Mouse (Mus musculus): ENCODE data around the gene Klhl23. TPM values are rescaled to one million over a fixed set of nuclear protein-coding genes. Genes with fewer than 3 reads are reported as not detected.
A peak's percentile ranks its signal among the peaks of the same experiment; 100 is the strongest.

Klhl23 gene
- polyA plus RNA-seq, 1 experiment from 2014 or later = 44.9 TPM

- Histone ChIP-seq H3K27me3 (replicated peaks; ENCODE audit: control insufficient read depth, insufficient read depth, low read length) (no peaks in the 10 kb centered on the region), H3K9ac (ENCODE audit: low read depth, low read length) (peak overlapping the region; percentile 85), H3K4me2 (peak overlapping the region; percentile 60), H3K27ac (ENCODE audit: low read depth, low read length) (peak overlapping the region; percentile 79), H3K4me3 (ENCODE audit: low read depth, low read length) (peak overlapping the region; percentile 85), H3K4me1 (replicated peaks; ENCODE audit: control insufficient read depth, insufficient read depth, low read length) (peaks cover 27% of the 10 kb centered on the region), H3K36me3 (ENCODE audit: control insufficient read depth, insufficient read depth, low read length) (peaks cover 12% of the 10 kb centered on the region), H3K9me3 (ENCODE audit: control insufficient read depth, low read length) (no peaks in the 10 kb centered on the region)
- DNase-seq (ENCODE audit: low spot score) (peak; percentile 71), ATAC-seq (replicated peaks; ENCODE audit: low FRiP score) (peak; percentile 33)
- WGBS = under 1% methylated on average over 79 of the region's 80 CpGs
Measured at GRCm38 (mm10) chr2:69822361-69823128, 801 bp downstream of the Klhl23 start.

GRCm38 (mm10) chr2:69823129-69823677 lies 1.5 kb downstream of the Klhl23 start:
- Histone ChIP-seq H3K27ac (ENCODE audit: low read depth, low read length) (peak overlapping the region; percentile 79), H3K27me3 (replicated peaks; ENCODE audit: control insufficient read depth, insufficient read depth, low read length) (no peaks in the 10 kb centered on the region), H3K4me1 (replicated peaks; ENCODE audit: control insufficient read depth, insufficient read depth, low read length) (peaks cover 24% of the 10 kb centered on the region), H3K9ac (ENCODE audit: low read depth, low read length) (peak overlapping the region; percentile 85), H3K4me2 (peak overlapping the region; percentile 60), H3K36me3 (ENCODE audit: control insufficient read depth, insufficient read depth, low read length) (peaks cover 12% of the 10 kb centered on the region), H3K4me3 (ENCODE audit: low read depth, low read length) (peak overlapping the region; percentile 85), H3K9me3 (ENCODE audit: control insufficient read depth, low read length) (no peaks in the 10 kb centered on the region)
- WGBS = 2% methylated on average over 45 of the region's 45 CpGs
- DNase-seq (ENCODE audit: low spot score) = peak; percentile 62
- ATAC-seq (replicated peaks; ENCODE audit: low FRiP score) = peak; percentile 74

- 84% methylated on average over 10 of the region's 10 CpGs for WGBS
- H3K27ac ChIP-seq (ENCODE audit: low read depth, low read length) = no peak overlapping the region
- no peaks in the 10 kb centered on the region for H3K27me3 ChIP-seq (replicated peaks; ENCODE audit: control insufficient read depth, insufficient read depth, low read length)
- peaks cover 17% of the 10 kb centered on the region for H3K4me1 ChIP-seq (replicated peaks; ENCODE audit: control insufficient read depth, insufficient read depth, low read length)
- ATAC-seq (replicated peaks; ENCODE audit: low FRiP score) (no peak), DNase-seq (ENCODE audit: low spot score) (no peak)
- no peaks in the 10 kb centered on the region for H3K9me3 ChIP-seq (ENCODE audit: control insufficient read depth, low read length)
- H3K4me2 ChIP-seq = no peak overlapping the region
- peaks cover 16% of the 10 kb centered on the region for H3K36me3 ChIP-seq (ENCODE audit: control insufficient read depth, insufficient read depth, low read length)
- no peak overlapping the region for H3K9ac ChIP-seq (ENCODE audit: low read depth, low read length)
- no peak overlapping the region for H3K4me3 ChIP-seq (ENCODE audit: low read depth, low read length)
Measured at GRCm38 (mm10) chr2:69825898-69826297, 4.2 kb downstream of the Klhl23 start.

- DNase-seq (ENCODE audit: low spot score) = no peak
- peaks cover 17% of the 10 kb centered on the region for H3K4me1 ChIP-seq (replicated peaks; ENCODE audit: control insufficient read depth, insufficient read depth, low read length)
- no peak for ATAC-seq (replicated peaks; ENCODE audit: low FRiP score)
- H3K9me3 ChIP-seq (ENCODE audit: control insufficient read depth, low read length) = no peaks in the 10 kb centered on the region
- no peaks in the 10 kb centered on the region for H3K27me3 ChIP-seq (replicated peaks; ENCODE audit: control insufficient read depth, insufficient read depth, low read length)
- H3K27ac ChIP-seq (ENCODE audit: low read depth, low read length) = no peak overlapping the region; the same call in 1 of the 2 replicates
- H3K4me2 ChIP-seq = no peak overlapping the region
- H3K9ac ChIP-seq (ENCODE audit: low read depth, low read length) = no peak overlapping the region
- 78% methylated on average over 2 of the region's 2 CpGs for WGBS
- H3K36me3 ChIP-seq (ENCODE audit: control insufficient read depth, insufficient read depth, low read length) = peaks cover 19% of the 10 kb centered on the region
- no peak overlapping the region for H3K4me3 ChIP-seq (ENCODE audit: low read depth, low read length)
Measured at GRCm38 (mm10) chr2:69826380-69826779, 4.6 kb downstream of the Klhl23 start.

GRCm38 (mm10) chr2:69828031-69828430 lies 6.3 kb downstream of the Klhl23 start:
- H3K9ac ChIP-seq (ENCODE audit: low read depth, low read length) = no peak overlapping the region
- no peak for ATAC-seq (replicated peaks; ENCODE audit: low FRiP score)
- WGBS = 55% methylated on average over 7 of the region's 7 CpGs

GRCm38 (mm10) chr2:69829680-69830079 lies 7.9 kb downstream of the Klhl23 start:
- H3K27me3 ChIP-seq (replicated peaks; ENCODE audit: control insufficient read depth, insufficient read depth, low read length) = no peaks in the 10 kb centered on the region
- peak; percentile 87 for ATAC-seq (replicated peaks; ENCODE audit: low FRiP score)
- WGBS = 65% methylated on average over 2 of the region's 2 CpGs
- H3K36me3 ChIP-seq (ENCODE audit: control insufficient read depth, insufficient read depth, low read length) = peaks cover 36% of the 10 kb centered on the region
- no peak overlapping the region for H3K9ac ChIP-seq (ENCODE audit: low read depth, low read length)
- H3K27ac ChIP-seq (ENCODE audit: low read depth, low read length) = no peak overlapping the region; the same call in 1 of the 2 replicates
- no peak for DNase-seq (ENCODE audit: low spot score)
- no peaks in the 10 kb centered on the region for H3K9me3 ChIP-seq (ENCODE audit: control insufficient read depth, low read length)
- H3K4me3 ChIP-seq (ENCODE audit: low read depth, low read length) = no peak overlapping the region
- H3K4me1 ChIP-seq (replicated peaks; ENCODE audit: control insufficient read depth, insufficient read depth, low read length) = peaks cover 11% of the 10 kb centered on the region; the same call in 1 of the 2 replicates
- H3K4me2 ChIP-seq = no peak overlapping the region

More at GRCm38 (mm10) chr2:69828031-69828430, 6.3 kb downstream of the Klhl23 start:
- DNase-seq (ENCODE audit: low spot score) = no peak
- Histone ChIP-seq H3K27me3 (replicated peaks; ENCODE audit: control insufficient read depth, insufficient read depth, low read length) (no peaks in the 10 kb centered on the region), H3K4me1 (replicated peaks; ENCODE audit: control insufficient read depth, insufficient read depth, low read length) (peaks cover 17% of the 10 kb centered on the region), H3K9me3 (ENCODE audit: control insufficient read depth, low read length) (no peaks in the 10 kb centered on the region), H3K36me3 (ENCODE audit: control insufficient read depth, insufficient read depth, low read length) (peaks cover 23% of the 10 kb centered on the region), H3K4me2 (no peak overlapping the region), H3K4me3 (ENCODE audit: low read depth, low read length) (no peak overlapping the region), H3K27ac (ENCODE audit: low read depth, low read length) (no peak overlapping the region)

GRCm38 (mm10) chr2:69830116-69830515 lies 8.4 kb downstream of the Klhl23 start:
- no peak overlapping the region for H3K4me2 ChIP-seq
- no peaks in the 10 kb centered on the region for H3K9me3 ChIP-seq (ENCODE audit: control insufficient read depth, low read length)
- H3K4me3 ChIP-seq (ENCODE audit: low read depth, low read length) = no peak overlapping the region
- H3K27ac ChIP-seq (ENCODE audit: low read depth, low read length) = no peak overlapping the region; the same call in 1 of the 2 replicates
- peaks cover 40% of the 10 kb centered on the region for H3K36me3 ChIP-seq (ENCODE audit: control insufficient read depth, insufficient read depth, low read length)
- peaks cover 10% of the 10 kb centered on the region; the same call in 1 of the 2 replicates for H3K4me1 ChIP-seq (replicated peaks; ENCODE audit: control insufficient read depth, insufficient read depth, low read length)
- ATAC-seq (replicated peaks; ENCODE audit: low FRiP score) = no peak
- WGBS = 77% methylated on average over 8 of the region's 8 CpGs
- no peak for DNase-seq (ENCODE audit: low spot score)
- H3K27me3 ChIP-seq (replicated peaks; ENCODE audit: control insufficient read depth, insufficient read depth, low read length) = no peaks in the 10 kb centered on the region
- H3K9ac ChIP-seq (ENCODE audit: low read depth, low read length) = no peak overlapping the region

- H3K4me1 ChIP-seq (replicated peaks; ENCODE audit: control insufficient read depth, insufficient read depth, low read length) = no peaks in the 10 kb centered on the region
- WGBS = 67% methylated on average over 7 of the region's 7 CpGs
- no peak overlapping the region for H3K9ac ChIP-seq (ENCODE audit: low read depth, low read length)
- no peak overlapping the region for H3K4me3 ChIP-seq (ENCODE audit: low read depth, low read length)
- H3K4me2 ChIP-seq = no peak overlapping the region
- H3K9me3 ChIP-seq (ENCODE audit: control insufficient read depth, low read length) = no peaks in the 10 kb centered on the region
- H3K27me3 ChIP-seq (replicated peaks; ENCODE audit: control insufficient read depth, insufficient read depth, low read length) = no peaks in the 10 kb centered on the region
- DNase-seq (ENCODE audit: low spot score) = no peak
- ATAC-seq (replicated peaks; ENCODE audit: low FRiP score) = peak; percentile 48
- H3K27ac ChIP-seq (ENCODE audit: low read depth, low read length) = no peak overlapping the region
- peaks cover 26% of the 10 kb centered on the region for H3K36me3 ChIP-seq (ENCODE audit: control insufficient read depth, insufficient read depth, low read length)
Measured at GRCm38 (mm10) chr2:69837244-69837967, 15.7 kb downstream of the Klhl23 start.
